ENCODE assay signal across 19 mouse cellular contexts in genomic region chr2:103554041-103554440, GRCm38 (mm10).
"Had no signal": no experiment of that assay in that cellular context is flagged by ENCODE, and none has a peak within 500 bp of the region (broad histone marks: within the 10 kb centered on the region; RNA-seq: fewer than 3 reads in every experiment).

No protein-coding gene starts in this region.

- H3K27ac ChIP-seq: limb, embryonic 12.5 days; limb, embryonic 15.5 days; liver, embryonic 14.5 days; lung, embryonic 15.5 days; midbrain, embryonic 10.5 days; midbrain, embryonic 13.5 days; neural tube, embryonic 13.5 days; stomach, embryonic 15.5 days had no signal

- DNase-seq: kidney, postnatal 25 days; layer of hippocampus, adult 9-11 months; liver, postnatal 0 days; lung, postnatal 10 days; lung, postnatal 36 days; retina, postnatal 1 day; right cerebral cortex, postnatal 25 days; spleen, adult 18-20 months; thymus, postnatal 25 days had no signal

- H3K4me1 ChIP-seq: limb, embryonic 12.5 days; limb, embryonic 15.5 days; lung, embryonic 15.5 days; megakaryocyte, embryonic 14.5 days; midbrain, embryonic 10.5 days; midbrain, embryonic 13.5 days; neural tube, embryonic 13.5 days; stomach, embryonic 15.5 days had no signal

- H3K4me3 ChIP-seq: limb, embryonic 12.5 days; limb, embryonic 15.5 days; lung, embryonic 15.5 days; megakaryocyte, embryonic 14.5 days; midbrain, embryonic 10.5 days; midbrain, embryonic 13.5 days; myocyte; neural tube, embryonic 13.5 days; stomach, embryonic 15.5 days had no signal

- H3K9ac ChIP-seq: limb, embryonic 12.5 days; limb, embryonic 15.5 days; liver, embryonic 14.5 days; liver, postnatal 0 days; lung, embryonic 15.5 days; midbrain, embryonic 13.5 days; neural tube, embryonic 13.5 days; stomach, embryonic 15.5 days had no signal

- H3K27me3 ChIP-seq: limb, embryonic 12.5 days; limb, embryonic 15.5 days; lung, embryonic 15.5 days; midbrain, embryonic 13.5 days; neural tube, embryonic 13.5 days; stomach, embryonic 15.5 days had no signal

- H3K36me3 ChIP-seq: limb, embryonic 12.5 days; limb, embryonic 15.5 days; lung, embryonic 15.5 days; midbrain, embryonic 10.5 days; midbrain, embryonic 13.5 days; neural tube, embryonic 13.5 days; stomach, embryonic 15.5 days had no signal
